ENCODE assay signal across 9 mouse cellular contexts in genomic region chr10:94520306-94521106, GRCm38 (mm10).
DNase-seq lines count a peak whose midpoint lies in the region; ATAC-seq and TF ChIP-seq lines count a peak whose summit lies in the region.
"Had no signal": no experiment of that assay in that cellular context is flagged by ENCODE, and none has a peak within 500 bp of the region (broad histone marks: within the 10 kb centered on the region; RNA-seq: fewer than 3 reads in every experiment).

No protein-coding gene starts in this region.

- peak overlapping the region; percentile 51; the same call in 1 of the 2 replicates for H3K9ac ChIP-seq in heart, embryonic 12.5 days
- no peak overlapping the region for H3K9ac ChIP-seq in midbrain, embryonic 15.5 days

- no peaks in the 10 kb centered on the region for H3K27me3 ChIP-seq in heart, embryonic 12.5 days (replicated peaks)
- H3K27me3 ChIP-seq in midbrain, embryonic 15.5 days (replicated peaks): 0 out of 2 replicates have a peak, but pooled peaks cover 4% of the 10 kb centered on the region
- H3K27me3 ChIP-seq in thymus, adult 2 months (ENCODE audit: control insufficient read depth, insufficient read depth, low read length): no peaks in the 10 kb centered on the region

- intact Hi-C loops in left cerebral cortex, postnatal 10 days (cut with DNase I): no loop called here

- peak overlapping the region; percentile 38 for H3K4me3 ChIP-seq in brown adipose tissue, adult 24 weeks (ENCODE audit: insufficient read depth, low read depth, low read length)
- H3K4me3 ChIP-seq in heart, embryonic 12.5 days: peak overlapping the region; percentile 17
- H3K4me3 ChIP-seq in midbrain, embryonic 15.5 days: no peak overlapping the region
- no peak overlapping the region for H3K4me3 ChIP-seq in thymus, adult 2 months (ENCODE audit: control insufficient read depth, insufficient read depth, low read length)

- 38% methylated on average over 17 of the region's 17 CpGs for WGBS in heart, embryonic 12.5 days
- 48% methylated on average over 17 of the region's 17 CpGs for WGBS in midbrain, embryonic 15.5 days
- 83% methylated on average over 17 of the region's 17 CpGs for whole genome bisulfite sequencing in thymus, adult 2 months

- no peak for ATAC-seq in heart, embryonic 12.5 days (ENCODE audit: insufficient number of reproducible peaks, low FRiP score)
- no peak for ATAC-seq in midbrain, embryonic 15.5 days (replicated peaks)

- no peaks in the 10 kb centered on the region for H3K36me3 ChIP-seq in heart, embryonic 12.5 days
- H3K36me3 ChIP-seq in midbrain, embryonic 15.5 days (replicated peaks): no peaks in the 10 kb centered on the region
- no peaks in the 10 kb centered on the region for H3K36me3 ChIP-seq in thymus, adult 2 months (ENCODE audit: control insufficient read depth, insufficient read depth, low read length)

- no peak for TF ChIP-seq POLR2A in thymus, adult 2 months (IDR thresholded peaks at IDR 0.05; ENCODE audit: control insufficient read depth, extremely low read depth, insufficient read depth, low read length, poor library complexity)

- peak overlapping the region; percentile 59 for H3K4me2 ChIP-seq in heart, embryonic 12.5 days
- H3K4me2 ChIP-seq in midbrain, embryonic 15.5 days: peak overlapping the region; percentile 11; the same call in 1 of the 2 replicates

- H3K4me1 ChIP-seq in brown adipose tissue, adult 24 weeks (ENCODE audit: control insufficient read depth, insufficient read depth, insufficient read length, low read length): peaks cover 34% of the 10 kb centered on the region
- H3K4me1 ChIP-seq in heart, embryonic 12.5 days (replicated peaks): peaks cover 61% of the 10 kb centered on the region
- peaks cover 35% of the 10 kb centered on the region for H3K4me1 ChIP-seq in midbrain, embryonic 15.5 days
- H3K4me1 ChIP-seq in thymus, adult 2 months (replicated peaks; ENCODE audit: control insufficient read depth, insufficient read depth, low read length): peaks cover 51% of the 10 kb centered on the region

- DNase-seq in left cerebral cortex, adult 18-20 months (ENCODE audit: low spot score in 2 of 2): peak; percentile 26 to 47
- no peak for DNase-seq in left cerebral cortex, postnatal 10 days (ENCODE audit: extremely low spot score in 1 of 2, low spot score in 2 of 2)
- DNase-seq in layer of hippocampus, adult 9-11 months: no peak
- DNase-seq in urinary bladder, adult 2 months (ENCODE audit: low spot score): no peak
- no peak for DNase-seq in thymus, adult 2 months
- DNase-seq: cerebellum, adult 9-10 months had no signal

- no peak for TF ChIP-seq CTCF in thymus, adult 2 months (IDR thresholded peaks at IDR 0.05; ENCODE audit: borderline replicate concordance, control insufficient read depth, extremely low read depth, insufficient read depth, low read length, poor library complexity)

- H3K9me3 ChIP-seq in heart, embryonic 12.5 days (replicated peaks): no peaks in the 10 kb centered on the region
- no peaks in the 10 kb centered on the region for H3K9me3 ChIP-seq in midbrain, embryonic 15.5 days

- peak overlapping the region; percentile 65 for H3K27ac ChIP-seq in brown adipose tissue, adult 24 weeks (replicated peaks; ENCODE audit: low read depth, low read length)
- H3K27ac ChIP-seq in heart, embryonic 12.5 days (ENCODE audit: poor library complexity, severe bottlenecking): no peak overlapping the region
- no peak overlapping the region for H3K27ac ChIP-seq in midbrain, embryonic 15.5 days
- no peak overlapping the region for H3K27ac ChIP-seq in thymus, adult 2 months (ENCODE audit: control insufficient read depth, insufficient read depth, low read length)

Comparison
In these comparisons a context has a peak if more than half of its experiments do, and no peak if none do; other contexts are left out.
1. DNase-seq: peak in left cerebral cortex, adult 18-20 months (2 of 2); none in left cerebral cortex, postnatal 10 days (0 of 2), layer of hippocampus, adult 9-11 months (single experiment), urinary bladder, adult 2 months (single experiment) and thymus, adult 2 months (single experiment).
2. H3K4me3 ChIP-seq: peak in brown adipose tissue, adult 24 weeks (single experiment) and heart, embryonic 12.5 days (single experiment); none in midbrain, embryonic 15.5 days (single experiment) and thymus, adult 2 months (single experiment).